Mouse (Mus musculus) megakaryocyte, adult 5-6 weeks (primary cell): ENCODE data around the gene Yeats2. TPM values are rescaled to one million over a fixed set of nuclear protein-coding genes. Genes with fewer than 3 reads are reported as not detected.

Experiments used
- ATAC-seq: 2 replicates; pipeline ENCODE4 v1.8.0; 2016; ENCODE audit warnings: mild to moderate bottlenecking, inconsistent platforms; ENCODE audit not compliant: poor library complexity, severe bottlenecking
- total RNA-seq, 2 experiments: library from RNA; stranded (forward) in 1 of 2; stranded (reverse) in 1 of 2; fragments of 153-499, 151-499 nt in 1 of 2; fragments of 221-1000, 200-1000 nt in 1 of 2; gene quantifications; 2 replicates each; pipeline versions ENCODE4 v1.2.3 to v1.2.4; 2015 to 2017

The Yeats2 gene
- total RNA-seq, 2 experiments from 2014 or later = 18.4 to 30.0 TPM

DNA sequence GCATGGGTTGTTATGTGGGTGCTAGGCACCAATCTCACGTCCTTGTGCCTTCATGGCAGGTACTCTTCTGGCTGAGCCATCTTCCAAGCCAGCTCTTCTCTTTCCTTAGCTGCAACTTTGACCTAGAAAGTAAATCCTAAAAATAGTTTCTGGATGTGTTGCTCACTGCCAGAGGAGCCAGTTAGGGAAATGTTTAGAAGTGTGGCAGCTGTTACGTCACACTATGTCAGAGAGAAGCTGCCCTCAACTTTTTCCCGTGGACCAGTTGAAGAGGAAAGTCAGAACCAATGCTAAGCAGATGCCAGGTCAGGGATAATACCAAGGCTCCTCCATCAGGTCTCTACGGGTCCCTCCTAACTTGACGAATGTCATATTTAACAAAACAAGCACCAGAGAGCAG, 138.5 kb downstream of the Yeats2 start:
- ATAC-seq = no peak

DNA sequence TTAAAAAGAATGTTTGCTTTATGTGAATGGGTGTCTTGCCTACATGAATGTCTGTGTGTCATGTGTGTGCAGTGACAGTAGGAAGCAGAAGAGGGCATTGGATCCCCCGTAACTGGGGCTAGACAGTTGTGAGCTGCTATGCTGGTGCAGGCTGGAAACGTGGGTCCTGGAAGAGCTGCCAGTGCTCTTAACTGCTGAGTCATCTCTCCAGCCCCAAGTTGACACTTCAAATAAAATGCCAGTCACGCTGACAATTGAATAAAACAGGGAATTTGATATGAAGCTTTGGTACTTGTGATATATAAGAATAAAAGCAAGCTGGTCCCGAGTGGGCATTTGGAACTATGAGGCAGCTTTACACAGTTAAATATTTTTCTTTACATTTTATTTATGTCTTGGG, 139.4 kb downstream of the Yeats2 start:
- ATAC-seq = no peak

Other genes starting within 250 kb of the Yeats2 start
- 68.4 and 71.2 TPM in 2 replicates for gene Klhl6, start 158.0 kb upstream of the Yeats2 start, total RNA-seq (2015)
- gene Klhl6, start 158.0 kb upstream of the Yeats2 start, total RNA-seq (2017) = 106 and 107 TPM in 2 replicates
- 61.3 and 62.2 TPM in 2 replicates for gene Klhl24, start 43.5 kb upstream of the Yeats2 start, total RNA-seq (2015)
- gene Klhl24, start 43.5 kb upstream of the Yeats2 start, total RNA-seq (2017) = 90.4 and 91.8 TPM in 2 replicates
- gene Map6d1, start 100.3 kb downstream of the Yeats2 start, total RNA-seq (2015) = not detected in 2 replicates
- not detected in 2 replicates for gene Map6d1, start 100.3 kb downstream of the Yeats2 start, total RNA-seq (2017)
- 95.2 and 99.9 TPM in 2 replicates for gene Parl, start 161.3 kb downstream of the Yeats2 start, total RNA-seq (2015)
- 181 and 196 TPM in 2 replicates for gene Parl, start 161.3 kb downstream of the Yeats2 start, total RNA-seq (2017)
- gene Cyp2ab1, start 184.3 kb downstream of the Yeats2 start, total RNA-seq (2015) = 9.3 and 9.5 TPM in 2 replicates
- gene Cyp2ab1, start 184.3 kb downstream of the Yeats2 start, total RNA-seq (2017) = 11.3 and 12.0 TPM in 2 replicates